Mouse (Mus musculus): Measurements from ENCODE around the gene Araf.

Gene Araf

GRCm38 (mm10) chrX:20848256-20848984, 50.8 kb downstream of the Araf start:
- peak; percentile 83 for DNase-seq (ENCODE audit: low read depth, low spot score)

- no peak for DNase-seq (ENCODE audit: low read depth, low spot score)
Observed at GRCm38 (mm10) chrX:20853794-20854193, 56.2 kb downstream of the Araf start.

- DNase-seq (ENCODE audit: low read depth, low spot score): no peak
Observed at GRCm38 (mm10) chrX:20861453-20862104, 64.0 kb downstream of the Araf start.

- DNase-seq (ENCODE audit: low read depth, low spot score): no peak
Observed at GRCm38 (mm10) chrX:20862105-20863065, 64.8 kb downstream of the Araf start.

- DNase-seq (ENCODE audit: low read depth, low spot score): no peak
Observed at GRCm38 (mm10) chrX:20863161-20864101, 65.8 kb downstream of the Araf start.

GRCm38 (mm10) chrX:20868091-20868490, 70.5 kb downstream of the Araf start:
- DNase-seq (ENCODE audit: low read depth, low spot score): no peak

- no peak for DNase-seq (ENCODE audit: low read depth, low spot score)
Observed at GRCm38 (mm10) chrX:20869203-20869602, 71.6 kb downstream of the Araf start.

- no peak for DNase-seq (ENCODE audit: low read depth, low spot score)
Observed at GRCm38 (mm10) chrX:20869962-20870513, 72.4 kb downstream of the Araf start, which contains the start of gene Timp1. Gene Timp1 (plus strand): TSS chrX:20870166.

- DNase-seq (ENCODE audit: low read depth, low spot score): no peak
Observed at GRCm38 (mm10) chrX:20872928-20873500, 75.4 kb downstream of the Araf start.

GRCm38 (mm10) chrX:20875241-20875640, 77.6 kb downstream of the Araf start:
- DNase-seq (ENCODE audit: low read depth, low spot score): no peak

- DNase-seq (ENCODE audit: low read depth, low spot score): peak; percentile 20
Observed at GRCm38 (mm10) chrX:20910074-20910473, 112.5 kb downstream of the Araf start.
